Mouse (Mus musculus): Measurements from ENCODE around the gene Irf9. TPM values are rescaled to one million over a fixed set of nuclear protein-coding genes. Genes with fewer than 3 reads are reported as not detected.

Gene Irf9
- total and polyA plus RNA-seq, 3 experiments: 8.5 to 14.8 TPM; not detected in 1

DNA sequence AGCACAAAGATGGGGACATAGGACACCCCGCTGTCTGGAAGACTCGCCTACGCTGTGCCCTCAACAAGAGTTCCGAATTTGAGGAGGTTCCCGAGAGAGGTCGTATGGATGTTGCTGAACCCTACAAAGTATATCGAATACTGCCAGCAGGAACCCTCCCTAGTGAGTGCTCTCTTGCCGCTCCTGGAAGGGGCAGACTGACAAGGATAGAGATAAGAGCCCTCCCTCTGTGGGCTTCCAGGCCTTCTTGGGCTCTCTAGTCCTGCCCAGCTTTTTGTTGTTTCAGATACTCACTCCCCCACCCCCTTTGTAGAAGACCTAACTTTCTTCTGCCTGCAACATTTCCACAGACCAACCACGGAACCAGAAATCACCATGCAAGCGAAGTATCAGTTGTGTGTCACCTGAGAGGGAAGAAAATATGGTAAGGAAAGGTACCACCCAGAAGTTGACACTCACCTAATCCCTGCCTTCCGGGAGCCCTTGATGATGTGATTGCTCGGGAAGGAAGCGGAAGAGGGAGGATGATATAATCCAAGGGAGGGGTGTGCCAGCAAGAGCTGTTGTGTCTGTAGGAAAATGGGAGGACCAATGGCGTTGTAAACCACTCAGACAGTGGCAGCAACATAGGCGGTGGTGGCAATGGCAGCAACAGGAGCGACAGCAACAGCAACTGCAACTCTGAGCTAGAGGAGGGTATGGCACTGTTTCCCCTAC, 2.5 kb downstream of the Irf9 start:
- peaks cover 3 to 7% of the 10 kb centered on the region in 2 experiments; a peak in 2 of 4 replicates for H3K4me1 ChIP-seq (ENCODE audit: control insufficient read depth in 1 of 2, insufficient read depth in 2 of 2, low read length in 2 of 2)
- peaks cover 0 to 12% of the 10 kb centered on the region in 2 experiments; a peak in 2 of 4 replicates for H3K36me3 ChIP-seq (ENCODE audit: control insufficient read depth in 1 of 2, insufficient read depth in 2 of 2, low read length in 2 of 2)
- no peak for DNase-seq (ENCODE audit: low read depth, low spot score)
- H3K9ac ChIP-seq (ENCODE audit: control insufficient read depth, low read depth, low read length, poor library complexity, severe bottlenecking): no peak overlapping the region
- no peaks in the 10 kb centered on the region for H3K79me2 ChIP-seq (ENCODE audit: control insufficient read depth, insufficient read depth, low read length, poor library complexity)
- no peaks in the 10 kb centered on the region for H3K9me3 ChIP-seq (replicated peaks; ENCODE audit: insufficient read depth, low read length)
- TF ChIP-seq ELF1 (IDR thresholded peaks at IDR 0.05; ENCODE audit: low read depth, low read length): no peak
- TF ChIP-seq ZMIZ1 (IDR thresholded peaks at IDR 0.05; ENCODE audit: low read depth, low read length): no peak
- no peak overlapping the region for H3K27ac ChIP-seq (ENCODE audit: control insufficient read depth, low read depth, low read length)
- H3K27me3 ChIP-seq (ENCODE audit: control insufficient read depth in 1 of 2, insufficient read depth in 2 of 2, low read length in 2 of 2): no peaks in the 10 kb centered on the region
- H3K4me3 ChIP-seq (ENCODE audit: control insufficient read depth in 1 of 2, insufficient read depth in 1 of 2, low read depth in 2 of 2, low read length in 2 of 2): no peak overlapping the region

DNA sequence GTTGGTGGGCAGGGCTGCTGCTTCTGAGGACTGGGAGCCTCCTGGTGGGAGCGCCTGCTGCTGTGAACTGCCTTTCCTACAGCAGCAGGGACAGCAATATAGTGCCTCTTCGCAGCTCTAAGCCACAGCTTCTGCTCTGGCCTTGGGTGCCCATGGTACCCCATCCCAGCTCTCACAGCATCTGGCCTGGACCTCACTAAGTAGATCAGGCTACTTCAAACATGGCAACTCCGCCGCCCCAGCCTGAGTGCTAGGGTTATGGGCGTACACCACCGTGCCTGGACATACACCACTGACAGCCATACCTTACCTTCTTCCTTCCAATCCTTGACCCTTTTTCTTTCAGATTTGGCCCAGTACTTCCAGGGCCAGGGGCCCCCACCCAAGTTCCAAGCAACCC, 5.0 kb downstream of the Irf9 start:
- Histone ChIP-seq H3K27ac (ENCODE audit: control insufficient read depth, low read depth, low read length) (no peak overlapping the region), H3K9ac (ENCODE audit: control insufficient read depth, low read depth, low read length, poor library complexity, severe bottlenecking) (no peak overlapping the region), H3K27me3 (ENCODE audit: control insufficient read depth in 1 of 2, insufficient read depth in 2 of 2, low read length in 2 of 2) (no peaks in the 10 kb centered on the region), H3K4me1 (ENCODE audit: control insufficient read depth in 1 of 2, insufficient read depth in 2 of 2, low read length in 2 of 2) (peaks cover 3 to 16% of the 10 kb centered on the region in 2 experiments; a peak in 3 of 4 replicates), H3K36me3 (ENCODE audit: control insufficient read depth in 1 of 2, insufficient read depth in 2 of 2, low read length in 2 of 2) (peaks cover 0 to 16% of the 10 kb centered on the region in 2 experiments; a peak in 2 of 4 replicates), H3K4me3 (ENCODE audit: control insufficient read depth in 1 of 2, insufficient read depth in 1 of 2, low read depth in 2 of 2, low read length in 2 of 2) (no peak overlapping the region), H3K9me3 (replicated peaks; ENCODE audit: insufficient read depth, low read length) (no peaks in the 10 kb centered on the region), H3K79me2 (ENCODE audit: control insufficient read depth, insufficient read depth, low read length, poor library complexity) (no peaks in the 10 kb centered on the region)
- no peak for DNase-seq (ENCODE audit: low read depth, low spot score)
- no peak for TF ChIP-seq MYC (IDR thresholded peaks at IDR 0.05; ENCODE audit: low read depth, low read length)
- TF ChIP-seq KAT2A (conservative IDR thresholded peaks at IDR 0.05; ENCODE audit: low read depth, low read length): no peak
- TF ChIP-seq MYB (IDR thresholded peaks at IDR 0.05; ENCODE audit: low read depth, low read length): no peak
- TF ChIP-seq USF1 (IDR thresholded peaks at IDR 0.05; ENCODE audit: low read depth, low read length): no peak
- no peak for TF ChIP-seq TAL1 (IDR thresholded peaks at IDR 0.05; ENCODE audit: low read length)
- no peak for TF ChIP-seq UBTF (IDR thresholded peaks at IDR 0.05; ENCODE audit: borderline replicate concordance, insufficient read depth, low read depth, low read length)
- no peak for TF ChIP-seq TCF12 (IDR thresholded peaks at IDR 0.05; ENCODE audit: low read depth, low read length)

DNA sequence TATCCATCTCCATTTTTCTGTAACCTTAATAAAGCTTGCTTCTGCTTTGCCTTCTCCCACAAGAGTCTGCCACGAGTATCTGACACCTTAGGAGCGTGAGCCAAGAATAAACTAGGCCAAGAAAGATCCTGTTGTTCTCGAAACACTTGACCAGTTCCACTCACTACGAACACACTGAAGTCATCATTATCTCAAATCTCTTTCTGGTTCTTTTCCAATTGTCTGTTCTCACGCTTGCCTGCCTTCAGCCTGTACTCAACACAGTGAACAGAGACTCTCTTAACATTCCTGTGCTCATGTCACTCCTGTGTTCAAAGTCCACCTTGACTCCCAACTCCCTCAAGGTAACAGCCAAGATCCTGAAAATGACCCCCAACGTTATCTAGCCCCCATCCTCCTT, 10.0 kb downstream of the Irf9 start:
- H3K27ac ChIP-seq (ENCODE audit: control insufficient read depth, low read depth, low read length): peak overlapping the region; percentile 24
- no peaks in the 10 kb centered on the region for H3K79me2 ChIP-seq (ENCODE audit: control insufficient read depth, insufficient read depth, low read length, poor library complexity)
- no peak overlapping the region for H3K4me3 ChIP-seq (ENCODE audit: control insufficient read depth in 1 of 2, insufficient read depth in 1 of 2, low read depth in 2 of 2, low read length in 2 of 2)
- peak; percentile 33; the same call in 1 of the 2 replicates for TF ChIP-seq GATA1 (IDR thresholded peaks at IDR 0.05; ENCODE audit: low read depth, low read length)
- no peak for TF ChIP-seq SIN3A (IDR thresholded peaks at IDR 0.05; ENCODE audit: low read length)
- peaks cover 11 to 40% of the 10 kb centered on the region in 2 experiments for H3K4me1 ChIP-seq (ENCODE audit: control insufficient read depth in 1 of 2, insufficient read depth in 2 of 2, low read length in 2 of 2)
- no peaks in the 10 kb centered on the region for H3K27me3 ChIP-seq (ENCODE audit: control insufficient read depth in 1 of 2, insufficient read depth in 2 of 2, low read length in 2 of 2)
- peak; percentile 59 for DNase-seq (ENCODE audit: low read depth, low spot score)
- H3K9ac ChIP-seq (ENCODE audit: control insufficient read depth, low read depth, low read length, poor library complexity, severe bottlenecking): no peak overlapping the region
- H3K36me3 ChIP-seq (ENCODE audit: control insufficient read depth in 1 of 2, insufficient read depth in 2 of 2, low read length in 2 of 2): peaks cover 0 to 24% of the 10 kb centered on the region in 2 experiments; a peak in 2 of 4 replicates
- H3K9me3 ChIP-seq (replicated peaks; ENCODE audit: insufficient read depth, low read length): no peaks in the 10 kb centered on the region

Data from MEL (cell line).